Mouse (Mus musculus) thymus, postnatal 10 days (tissue): Measurements from ENCODE around the gene D630039A03Rik.
"Not testable (repeated sequence)": the region's sequence is repeated elsewhere in the genome, so short reads cannot be mapped to it uniquely, and the experiment has no call there.

Source experiments
- DNase-seq, 2 experiments: peaks; one replicate each; pipeline ENCODE4 v3.0.0; 2021; ENCODE audit warnings: low spot score in 2 of 2

Gene D630039A03Rik

GRCm38 (mm10) chr4:57888978-57889377 is 27.1 kb downstream of the D630039A03Rik start:
- not testable (repeated sequence) for DNase-seq

DNA sequence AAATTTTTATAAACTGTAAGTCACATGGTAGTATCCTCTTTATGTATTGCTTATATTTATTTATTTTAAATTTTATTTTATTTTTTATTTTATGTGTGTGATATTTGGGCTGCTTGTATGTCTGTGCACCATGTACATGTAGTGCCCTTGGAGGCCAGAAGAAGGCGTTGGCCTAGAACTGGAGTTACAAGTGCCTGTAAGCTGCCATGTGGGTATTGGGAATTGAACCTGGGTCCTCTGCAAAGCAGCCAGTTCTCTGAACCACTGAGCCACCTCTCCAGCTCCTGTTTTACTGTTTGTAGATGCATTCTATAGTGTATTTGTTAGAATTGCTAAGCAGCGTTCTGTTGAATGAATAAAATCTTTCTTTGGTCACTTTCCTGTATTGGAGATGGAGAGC is 27.9 kb downstream of the D630039A03Rik start:
- DNase-seq, result no peak

DNA sequence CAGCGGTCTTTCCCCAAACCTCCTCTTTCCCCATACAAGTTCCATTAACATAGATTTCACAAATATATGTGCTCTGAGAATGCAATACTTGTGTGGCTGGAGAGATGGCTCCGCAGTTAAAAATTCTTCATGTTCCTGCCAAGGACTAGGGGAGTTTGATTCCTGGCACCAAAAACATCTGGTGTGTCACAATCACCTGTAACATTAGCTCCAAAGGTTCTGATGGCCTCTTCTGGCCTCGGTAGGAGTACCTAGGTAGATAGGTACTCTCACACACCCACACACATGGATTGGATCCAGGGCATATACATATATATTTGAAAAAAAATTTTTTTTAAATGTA is 29.2 kb downstream of the D630039A03Rik start:
- DNase-seq, result no peak

DNA sequence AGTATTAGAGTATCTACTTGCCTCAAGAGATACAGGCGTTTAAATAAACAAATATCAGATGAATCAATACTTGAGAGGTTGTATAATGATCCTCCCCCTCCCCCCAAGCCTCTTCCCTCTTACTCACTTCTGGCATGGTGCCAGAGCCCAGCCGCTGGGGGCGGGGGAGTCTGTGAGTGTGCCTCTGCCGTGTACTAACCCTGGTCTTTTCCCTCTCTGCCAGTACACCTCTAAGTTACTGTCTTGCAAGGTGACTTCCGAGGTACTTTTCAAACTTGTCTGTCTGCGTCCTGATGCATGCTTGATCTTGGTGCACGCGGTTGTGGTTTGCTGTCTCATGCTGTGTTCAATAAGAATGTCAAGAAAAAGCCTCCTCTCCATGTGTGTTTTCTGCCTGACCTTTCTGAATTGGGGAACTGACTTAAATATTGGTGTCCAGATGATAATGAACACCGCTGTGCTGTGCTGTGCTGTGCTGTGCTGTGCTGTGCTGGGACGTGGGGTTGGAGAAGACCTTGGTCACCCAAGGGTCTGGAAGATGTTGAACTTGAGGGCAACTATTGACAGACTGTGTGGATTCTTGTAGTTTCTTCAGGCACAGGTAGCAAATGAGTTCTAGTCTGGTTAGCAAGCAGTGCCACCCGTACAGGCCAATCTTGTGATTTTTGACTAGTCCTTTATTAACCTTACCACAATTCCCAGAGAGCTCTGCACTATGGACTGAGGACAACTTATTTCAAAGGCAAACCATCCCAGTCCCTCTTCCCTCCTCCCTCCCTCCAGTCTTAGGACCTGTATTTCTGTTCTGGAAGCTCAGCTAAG is 29.8 kb downstream of the D630039A03Rik start:
- DNase-seq, result peak in 1 of 2 experiments; percentile 35

GRCm38 (mm10) chr4:57885186-57885585 is 30.9 kb downstream of the D630039A03Rik start:
- DNase-seq, result no peak

DNA sequence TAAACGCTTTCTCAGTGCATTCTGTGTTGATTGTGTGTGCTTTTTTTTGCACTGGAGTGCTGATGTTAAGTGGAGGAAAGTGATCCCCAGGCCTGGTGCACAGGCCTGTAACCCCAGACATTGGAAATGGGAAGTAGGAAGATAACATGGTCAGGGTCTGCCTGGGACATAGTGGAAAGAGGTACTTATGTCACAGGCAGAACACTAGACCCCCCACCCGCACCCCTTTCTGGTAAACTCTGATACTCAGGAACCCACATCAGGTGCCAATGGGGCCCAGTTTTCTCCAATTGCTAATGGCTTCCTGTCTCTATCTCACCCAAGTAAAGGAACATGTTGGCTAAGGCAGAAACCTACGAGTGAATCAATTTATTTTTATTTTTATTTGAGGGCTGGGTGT is 31.6 kb downstream of the D630039A03Rik start:
- DNase-seq, result no peak

DNA sequence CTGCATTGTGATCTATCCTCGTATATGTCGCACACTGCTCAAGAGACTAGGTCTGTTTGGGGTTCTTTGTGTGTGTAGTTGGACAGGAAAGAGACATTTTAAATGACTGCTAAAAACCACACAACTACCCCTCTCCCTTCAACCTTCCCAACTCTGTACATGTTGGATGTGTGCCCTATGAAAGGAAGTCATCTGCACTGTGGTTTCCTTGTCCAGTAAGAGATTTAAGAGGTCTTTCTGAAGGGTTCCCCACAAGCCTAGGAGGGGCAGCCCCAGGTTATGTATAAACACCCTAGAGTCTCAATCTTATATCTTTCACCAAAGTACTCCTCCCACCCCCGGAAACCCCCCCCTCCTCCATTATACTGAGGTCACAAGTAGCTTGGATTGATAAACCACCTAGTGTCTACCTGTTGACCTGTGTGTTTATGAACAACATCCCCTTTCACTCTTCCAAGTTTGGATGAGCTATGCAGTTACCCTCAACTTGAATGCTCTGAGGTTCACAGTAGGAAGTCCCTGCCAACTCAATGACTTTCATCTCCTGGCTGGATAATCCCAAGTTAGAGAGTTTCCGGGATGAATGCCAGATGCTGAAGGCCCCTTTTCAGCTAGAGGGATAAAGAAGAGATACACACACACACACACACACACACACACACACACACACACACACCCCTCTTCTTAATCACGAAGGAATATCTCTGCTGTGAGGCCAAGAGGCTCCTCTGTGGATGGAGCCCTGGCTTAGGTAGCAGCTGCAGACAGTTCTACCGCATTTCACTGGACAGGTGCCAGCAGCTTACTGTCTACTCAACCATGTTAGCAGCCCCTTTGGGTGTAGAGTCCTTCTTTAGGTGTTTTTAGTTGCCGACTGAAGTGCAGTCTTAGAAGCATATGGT is 32.3 kb downstream of the D630039A03Rik start:
- no peak for DNase-seq

DNA sequence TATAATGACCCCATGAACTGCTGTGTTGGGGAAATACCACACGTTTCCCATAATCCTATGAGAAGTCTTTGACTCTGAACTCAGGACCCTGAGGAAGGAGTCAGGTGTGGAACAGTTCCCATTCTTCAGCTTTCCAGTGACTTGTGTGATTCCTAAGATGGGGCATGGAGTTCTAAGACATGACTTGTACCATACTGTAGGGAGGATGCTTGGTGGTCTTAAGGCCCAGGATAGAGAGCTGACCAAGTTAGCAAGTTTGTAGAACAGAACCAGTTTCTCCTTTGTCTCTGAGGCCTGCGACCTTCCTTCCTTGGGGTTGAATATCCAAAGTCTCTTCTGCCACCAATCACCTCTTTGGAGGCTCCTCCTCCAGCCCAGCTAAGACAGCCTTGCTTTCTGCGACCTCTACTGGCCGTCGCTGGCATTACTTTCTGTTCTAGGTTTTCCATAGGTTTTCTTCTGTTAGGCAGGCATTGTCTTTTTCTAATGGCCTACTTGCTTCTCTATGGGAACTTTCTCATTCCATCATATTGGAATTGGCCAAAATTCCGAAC is 36.2 kb downstream of the D630039A03Rik start:
- DNase-seq, result peak; percentile 66 to 86

- DNase-seq, result no peak
Observed at GRCm38 (mm10) chr4:57879137-57879536, 37.0 kb downstream of the D630039A03Rik start.

GRCm38 (mm10) chr4:57867454-57867853 is 48.6 kb downstream of the D630039A03Rik start:
- peak; percentile 20 to 45 for DNase-seq

DNA sequence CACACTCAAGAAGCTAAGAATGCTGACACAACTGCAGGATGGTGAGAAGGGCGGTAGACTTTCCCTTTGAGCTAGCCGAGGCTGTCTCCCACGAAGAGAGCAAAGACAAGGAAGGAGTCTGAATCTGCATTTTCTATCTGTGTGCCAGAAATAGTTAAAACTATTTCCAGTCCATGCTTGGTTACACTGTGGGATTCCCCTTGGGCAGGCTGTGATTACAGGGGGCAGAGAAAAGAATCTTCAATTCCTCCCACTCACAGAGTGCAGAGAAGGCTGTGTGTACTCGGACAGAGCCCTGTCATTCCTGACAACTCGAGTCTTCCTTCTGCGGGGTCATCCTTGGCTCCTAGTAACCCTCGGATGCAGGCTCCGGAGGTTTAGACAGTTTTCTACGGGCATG is 49.1 kb downstream of the D630039A03Rik start:
- no peak for DNase-seq

DNA sequence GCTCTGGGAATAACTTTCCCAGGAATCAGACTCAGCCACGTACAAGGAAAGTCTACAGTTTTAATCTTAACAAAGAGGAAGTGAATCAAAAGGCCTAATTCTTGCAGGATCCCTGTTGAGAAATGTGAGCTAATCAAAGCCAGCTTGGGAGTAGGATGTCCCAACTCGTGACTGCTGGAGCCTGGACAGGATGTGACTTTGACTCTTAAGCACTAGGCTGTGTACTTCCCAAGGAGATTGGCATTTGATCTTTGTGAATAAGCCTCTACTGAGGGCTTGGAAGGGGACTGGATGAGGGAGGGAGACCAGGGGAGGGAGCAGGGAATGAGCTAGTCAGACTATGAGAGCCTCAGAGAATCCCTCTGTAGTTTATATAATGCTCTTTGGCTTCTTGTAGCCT is 50.0 kb downstream of the D630039A03Rik start:
- DNase-seq, result no peak

DNA sequence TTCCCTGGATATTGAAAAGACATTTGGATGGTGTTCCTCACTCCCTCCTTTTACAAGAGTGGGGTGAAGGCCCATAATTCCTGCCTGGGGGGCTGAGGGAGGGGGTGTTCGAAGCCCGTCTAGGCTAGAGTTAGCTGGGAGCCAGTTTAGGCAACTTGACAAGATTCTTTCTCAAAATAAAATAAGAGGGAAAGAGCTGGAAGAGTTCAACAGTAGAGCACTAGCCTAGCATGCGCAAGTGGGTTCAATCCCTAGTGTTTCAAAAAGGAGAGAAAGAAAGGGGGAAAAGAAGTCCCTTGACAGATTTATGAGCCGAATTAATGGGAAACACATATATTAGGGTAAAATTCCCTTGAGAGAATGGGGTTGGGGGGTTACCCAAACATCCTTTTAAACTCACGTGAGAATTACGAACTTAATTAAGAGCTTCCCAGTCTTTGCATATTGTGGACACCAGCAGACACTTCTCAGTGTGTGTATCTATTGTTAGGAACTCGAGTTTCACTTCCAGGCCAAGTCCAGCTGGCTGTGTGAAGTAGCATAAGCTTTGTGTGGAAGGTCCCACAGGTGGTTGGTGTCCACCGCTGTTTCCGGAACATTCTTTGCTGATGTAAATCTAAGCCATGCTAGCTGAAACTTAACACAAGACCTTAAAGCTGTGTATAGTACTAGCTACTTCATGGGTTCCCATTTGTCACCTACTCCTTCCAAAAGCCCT is 53.7 kb downstream of the D630039A03Rik start:
- no peak for DNase-seq

- DNase-seq, result no peak
Observed at GRCm38 (mm10) chr4:57861856-57862255, 54.2 kb downstream of the D630039A03Rik start.

GRCm38 (mm10) chr4:57861166-57861565 is 54.9 kb downstream of the D630039A03Rik start:
- no peak for DNase-seq

- DNase-seq, result no peak
Observed at GRCm38 (mm10) chr4:57860204-57860611, 55.9 kb downstream of the D630039A03Rik start.
